Mouse (Mus musculus): Measurements from ENCODE around the gene Mctp1. TPM values are rescaled to one million over a fixed set of nuclear protein-coding genes. Genes with fewer than 3 reads are reported as not detected.

Mctp1 gene
- total RNA-seq, 2 experiments from 2014 or later, result 56.4 to 59.3 TPM

GRCm38 (mm10) chr13:76620111-76620510 lies 235.8 kb downstream of the Mctp1 start:
- DNase-seq, result no peak

GRCm38 (mm10) chr13:76620525-76620924 lies 236.2 kb downstream of the Mctp1 start:
- DNase-seq, result no peak

GRCm38 (mm10) chr13:76633707-76634106 lies 249.4 kb downstream of the Mctp1 start:
- no peak for DNase-seq

GRCm38 (mm10) chr13:76638282-76638681 lies 253.9 kb downstream of the Mctp1 start:
- no peak for DNase-seq

- no peak for DNase-seq
Observed at GRCm38 (mm10) chr13:76659523-76659922, 275.2 kb downstream of the Mctp1 start.

- DNase-seq, result no peak
Observed at GRCm38 (mm10) chr13:76681286-76681685, 297.0 kb downstream of the Mctp1 start.

- no peak for DNase-seq
Observed at GRCm38 (mm10) chr13:76689349-76689748, 305.0 kb downstream of the Mctp1 start.

GRCm38 (mm10) chr13:76690143-76690542 lies 305.8 kb downstream of the Mctp1 start:
- no peak for DNase-seq

- DNase-seq, result no peak
Observed at GRCm38 (mm10) chr13:76690697-76691096, 306.4 kb downstream of the Mctp1 start.

- DNase-seq, result no peak
Observed at GRCm38 (mm10) chr13:76734013-76734412, 349.7 kb downstream of the Mctp1 start.

GRCm38 (mm10) chr13:76750663-76751429 lies 366.5 kb downstream of the Mctp1 start:
- DNase-seq, result no peak

GRCm38 (mm10) chr13:76759832-76760490 lies 375.6 kb downstream of the Mctp1 start:
- peak; percentile 19 to 30 for DNase-seq

- DNase-seq, result no peak
Observed at GRCm38 (mm10) chr13:76799662-76800061, 415.3 kb downstream of the Mctp1 start.

- no peak for DNase-seq
Observed at GRCm38 (mm10) chr13:76801126-76801632, 416.8 kb downstream of the Mctp1 start.

- DNase-seq, result no peak
Observed at GRCm38 (mm10) chr13:76802051-76802728, 417.9 kb downstream of the Mctp1 start.

GRCm38 (mm10) chr13:76802926-76803325 lies 418.6 kb downstream of the Mctp1 start:
- no peak for DNase-seq

GRCm38 (mm10) chr13:76803799-76804198 lies 419.5 kb downstream of the Mctp1 start:
- no peak for DNase-seq

GRCm38 (mm10) chr13:76808871-76809390 lies 424.6 kb downstream of the Mctp1 start:
- no peak for DNase-seq

GRCm38 (mm10) chr13:76809802-76810201 lies 425.5 kb downstream of the Mctp1 start:
- no peak for DNase-seq

- peak in 1 of 2 experiments; percentile 27 for DNase-seq
Observed at GRCm38 (mm10) chr13:76810496-76810939, 426.2 kb downstream of the Mctp1 start.

- no peak for DNase-seq
Observed at GRCm38 (mm10) chr13:76823083-76823482, 438.7 kb downstream of the Mctp1 start.

- no peak for DNase-seq
Observed at GRCm38 (mm10) chr13:76824932-76825694, 440.8 kb downstream of the Mctp1 start.
